Mouse (Mus musculus) frontal cortex, postnatal 36 days (tissue): ENCODE data around the gene Tst.

Experiments
- DNase-seq, 2 experiments: peaks; one replicate each; pipeline ENCODE4 v3.0.0; 2022; ENCODE audit warnings: low spot score in 2 of 2

Tst gene

DNA sequence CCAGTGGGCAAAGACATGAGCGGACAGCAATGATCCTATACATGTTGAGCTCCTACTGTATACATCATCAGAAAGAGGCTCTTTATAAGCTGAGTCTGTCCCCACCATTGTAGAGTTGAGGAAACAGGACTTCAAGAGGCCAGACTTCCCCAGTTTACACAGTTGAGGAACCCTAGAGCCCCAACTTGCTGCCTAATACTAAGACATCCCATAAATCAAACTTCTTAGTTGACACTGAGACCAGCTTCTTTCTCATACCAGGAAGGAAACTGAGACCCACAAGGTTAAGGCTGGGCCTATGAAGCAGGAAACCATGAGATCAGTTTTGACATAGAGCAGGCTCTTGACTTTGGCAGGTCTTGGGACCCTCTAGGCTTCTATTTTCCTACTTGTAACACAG is 20.1 kb downstream of the Tst start:
- DNase-seq, result no peak

DNA sequence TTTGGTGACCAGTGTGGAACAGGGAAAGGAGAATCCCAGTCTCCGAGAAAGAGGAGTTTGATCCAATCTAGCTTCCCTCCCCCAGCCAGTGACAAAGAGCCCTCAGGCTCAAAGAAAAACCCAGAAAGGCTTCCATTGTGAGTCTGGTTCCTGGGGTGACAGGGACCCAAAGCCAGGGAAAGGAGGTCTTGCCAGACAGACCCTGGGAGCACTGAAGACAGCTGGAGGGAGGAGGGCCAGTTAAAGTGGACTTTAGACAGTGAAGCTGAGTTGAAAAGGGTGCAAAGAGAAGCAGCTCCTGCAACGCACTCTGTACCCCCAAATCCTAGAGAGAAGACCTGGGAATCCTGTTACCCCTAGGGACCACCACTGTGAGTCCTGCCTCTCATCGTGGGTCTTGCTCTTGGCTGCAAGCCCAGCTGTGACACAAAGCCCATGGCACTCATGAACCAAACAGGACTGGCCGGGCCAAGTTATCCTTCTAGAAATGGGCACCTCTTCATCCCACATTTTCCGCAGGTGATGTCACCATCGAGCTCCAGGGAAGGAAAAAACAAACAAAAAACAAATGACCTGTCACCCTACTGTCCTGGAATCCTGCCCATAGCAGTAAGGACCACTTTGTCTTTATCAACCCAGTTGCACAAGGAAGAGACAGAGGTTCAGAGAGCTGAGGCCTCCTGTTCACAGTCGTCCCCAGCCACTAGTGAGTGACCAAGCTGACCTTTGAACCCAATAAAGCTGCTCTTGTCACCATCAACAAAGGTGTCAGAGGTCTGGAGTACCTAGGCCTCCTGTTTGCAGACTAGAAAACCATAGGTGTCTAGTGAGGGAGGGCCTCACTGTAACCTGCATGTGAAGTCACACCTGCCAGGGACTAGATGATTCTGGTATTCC is 21.2 kb downstream of the Tst start:
- peak in 1 of 2 experiments; percentile 51 for DNase-seq

- DNase-seq, result peak in 1 of 2 experiments; percentile 59
Measured at GRCm38 (mm10) chr15:78383450-78384219, 22.1 kb downstream of the Tst start.

GRCm38 (mm10) chr15:78382115-78382514 is 23.6 kb downstream of the Tst start:
- no peak for DNase-seq

DNA sequence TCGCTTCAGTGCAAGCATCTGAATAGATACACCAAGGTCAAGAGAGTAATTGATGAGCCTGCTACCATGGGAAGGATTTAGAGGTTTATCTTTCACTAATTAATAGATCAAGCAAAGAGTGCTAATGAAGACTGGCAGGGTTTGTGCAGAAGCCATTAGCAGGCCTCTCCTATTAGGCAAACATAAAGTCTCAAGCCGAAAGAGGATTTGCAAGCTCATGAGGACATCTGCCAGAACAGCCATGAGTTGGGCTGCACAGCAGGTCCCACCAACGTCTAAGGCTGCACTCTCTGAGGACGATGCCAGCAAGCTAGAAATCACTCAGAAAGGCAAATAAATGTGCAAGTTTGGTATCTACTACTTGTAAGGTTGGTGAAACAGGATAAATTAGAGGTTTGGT is 25.0 kb downstream of the Tst start:
- DNase-seq, result peak in 1 of 2 experiments; percentile 29

GRCm38 (mm10) chr15:78380208-78380607 is 25.5 kb downstream of the Tst start:
- no peak for DNase-seq

- DNase-seq, result no peak
Measured at GRCm38 (mm10) chr15:78378556-78378955, 27.2 kb downstream of the Tst start.

GRCm38 (mm10) chr15:78377859-78378258 is 27.8 kb downstream of the Tst start:
- DNase-seq, result no peak

- peak in 1 of 2 experiments; percentile 56 for DNase-seq
Measured at GRCm38 (mm10) chr15:78374204-78374603, 31.5 kb downstream of the Tst start.

GRCm38 (mm10) chr15:78372796-78373195 is 32.9 kb downstream of the Tst start:
- DNase-seq, result no peak

DNA sequence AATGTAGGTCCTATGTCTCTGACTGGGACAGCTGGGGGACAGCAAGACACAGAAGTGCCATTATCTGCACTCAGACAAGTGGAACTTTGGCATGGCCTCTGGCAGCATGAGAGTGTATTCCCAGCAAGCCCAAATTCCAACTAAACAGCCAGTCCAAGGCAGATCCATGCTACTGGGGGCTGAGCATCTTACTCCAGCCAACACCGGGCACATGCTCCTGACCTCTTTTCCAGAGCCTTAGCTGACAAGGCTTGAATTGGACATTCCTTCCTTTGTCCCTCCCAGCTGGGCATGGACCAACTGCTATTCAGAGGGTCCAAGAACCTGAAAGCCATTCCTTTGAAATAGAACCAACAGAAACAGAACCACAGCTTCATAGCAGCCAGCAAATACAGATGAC is 36.1 kb downstream of the Tst start:
- DNase-seq, result peak in 1 of 2 experiments; percentile 36

DNA sequence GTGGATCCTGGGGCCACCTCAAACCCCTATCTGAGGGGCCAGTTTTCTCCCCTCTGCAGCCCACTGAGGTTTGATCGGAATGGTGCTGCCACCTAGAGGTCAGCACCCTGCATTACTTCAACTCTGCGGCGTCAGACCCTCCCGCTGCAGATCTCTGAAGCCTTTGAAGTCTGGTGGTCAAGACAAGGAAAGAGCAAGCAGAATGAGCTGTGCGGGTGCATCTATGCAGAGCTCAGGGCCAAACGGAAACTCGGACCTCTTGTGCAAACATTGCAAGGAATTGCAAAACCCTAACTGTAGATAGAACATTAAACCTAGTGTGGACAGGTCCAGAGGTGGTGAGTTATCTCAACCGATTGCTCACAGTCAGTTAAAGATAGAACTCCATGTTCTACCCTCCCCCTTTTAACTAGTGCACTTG is 36.8 kb downstream of the Tst start:
- DNase-seq, result peak in 1 of 2 experiments; percentile 20

- DNase-seq, result peak in 1 of 2 experiments; percentile 20
Measured at GRCm38 (mm10) chr15:78367811-78368210, 37.9 kb downstream of the Tst start.

DNA sequence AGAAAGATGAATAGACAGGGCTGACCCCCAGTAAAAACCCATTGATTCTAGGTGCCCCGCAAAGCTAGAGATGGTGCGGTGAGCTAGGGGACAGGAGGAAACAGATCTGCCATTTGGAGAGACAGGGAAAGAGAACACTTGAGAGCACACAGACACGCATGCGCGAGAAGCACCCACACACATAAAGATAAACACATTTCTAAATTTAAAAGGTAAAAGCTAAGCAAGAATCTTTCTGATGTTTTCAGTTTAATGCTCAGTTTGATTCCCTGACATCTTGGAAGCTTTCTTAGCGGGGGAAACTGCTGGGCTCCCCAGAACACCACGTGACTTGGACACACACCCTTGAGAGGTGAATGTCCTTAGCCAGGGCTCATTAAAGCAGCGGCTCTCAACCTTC is 38.8 kb downstream of the Tst start:
- peak; percentile 37 to 56 for DNase-seq

DNA sequence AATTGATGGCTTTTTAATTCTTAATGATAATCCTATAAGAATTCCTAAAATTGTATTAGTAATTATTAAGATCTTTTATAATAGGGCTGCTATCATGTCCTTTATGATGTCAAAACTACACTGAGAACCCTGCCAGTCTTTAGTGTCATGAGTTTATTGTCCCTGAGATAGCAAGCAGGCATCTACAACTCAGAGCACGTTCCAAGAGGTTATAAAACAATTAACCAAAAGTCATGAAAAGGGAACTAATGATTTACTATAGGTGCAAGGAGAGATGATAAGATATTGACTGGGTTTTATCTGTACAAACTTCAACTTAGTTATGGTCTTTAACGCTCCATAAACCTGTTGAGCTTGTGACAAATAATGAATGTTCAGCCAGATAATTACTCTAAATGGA is 39.8 kb downstream of the Tst start:
- DNase-seq, result no peak

- DNase-seq, result no peak
Measured at GRCm38 (mm10) chr15:78355548-78355947, 50.2 kb downstream of the Tst start.

- DNase-seq, result peak in 1 of 2 experiments; percentile 72
Measured at GRCm38 (mm10) chr15:78354958-78355357, 50.7 kb downstream of the Tst start.

DNA sequence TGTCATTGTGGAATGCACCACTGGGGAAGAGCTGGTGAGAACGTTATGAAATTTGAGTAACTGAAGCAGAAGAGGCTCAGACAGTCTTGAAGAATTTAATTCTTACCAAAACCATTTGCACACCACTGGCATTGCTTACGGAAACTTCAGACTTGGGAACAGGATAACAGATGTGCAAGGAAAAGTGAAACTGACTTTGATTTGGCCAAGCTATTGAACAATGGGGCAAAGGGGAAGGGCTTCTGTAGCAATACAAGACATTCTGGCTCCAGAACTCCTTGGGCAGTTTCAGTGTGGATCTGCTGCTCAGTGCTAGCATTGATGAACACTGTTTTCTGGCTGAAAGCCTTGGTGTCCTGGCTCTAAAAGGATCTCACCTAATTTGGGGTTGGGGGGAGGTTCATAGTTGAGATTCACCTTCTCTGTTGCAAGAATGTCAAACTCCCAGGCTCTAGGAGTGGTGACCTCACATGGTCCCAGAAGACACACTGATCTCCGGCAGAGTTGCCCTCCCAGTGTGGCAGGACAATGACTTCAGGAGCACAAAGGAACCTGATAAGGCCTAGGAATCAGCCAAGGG is 54.0 kb downstream of the Tst start:
- DNase-seq, result no peak
